Mouse (Mus musculus) spleen, adult 12 weeks (tissue): ENCODE measurements around the gene Treml1.
A peak's percentile ranks its signal among the peaks of the same experiment; 100 is the strongest.
"Not testable (repeated sequence)": the region's sequence is repeated elsewhere in the genome, so short reads cannot be mapped to it uniquely, and the experiment has no call there.

Experiments used
- DNase-seq: peaks from one replicate; pipeline ENCODE4 v3.0.0; 2022; ENCODE audit warnings: low spot score

Treml1 gene

DNA sequence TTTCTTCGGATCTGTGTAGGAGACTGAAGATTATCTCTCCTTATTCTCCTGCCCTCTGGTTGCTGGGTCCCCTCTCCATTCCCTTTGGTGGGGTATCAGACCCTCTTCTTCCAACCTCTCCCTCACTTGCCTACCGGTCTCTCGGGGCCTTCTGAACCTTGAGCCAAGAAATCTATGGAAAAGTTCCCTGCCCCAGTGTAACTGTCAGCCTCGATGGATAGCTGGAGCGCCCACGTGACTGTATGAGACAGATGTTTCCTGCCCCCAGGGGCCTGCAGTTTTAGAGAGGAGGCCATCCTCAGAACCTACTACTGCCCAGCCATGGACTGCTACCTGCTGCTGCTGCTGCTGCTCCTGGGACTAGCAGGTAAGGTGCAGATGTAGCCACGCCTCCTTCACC lies at the start of gene Treml1:
TSS of gene Treml1 (plus strand) at position 301 of the 400 bp plus-strand sequence.
- DNase-seq, result no peak

DNA sequence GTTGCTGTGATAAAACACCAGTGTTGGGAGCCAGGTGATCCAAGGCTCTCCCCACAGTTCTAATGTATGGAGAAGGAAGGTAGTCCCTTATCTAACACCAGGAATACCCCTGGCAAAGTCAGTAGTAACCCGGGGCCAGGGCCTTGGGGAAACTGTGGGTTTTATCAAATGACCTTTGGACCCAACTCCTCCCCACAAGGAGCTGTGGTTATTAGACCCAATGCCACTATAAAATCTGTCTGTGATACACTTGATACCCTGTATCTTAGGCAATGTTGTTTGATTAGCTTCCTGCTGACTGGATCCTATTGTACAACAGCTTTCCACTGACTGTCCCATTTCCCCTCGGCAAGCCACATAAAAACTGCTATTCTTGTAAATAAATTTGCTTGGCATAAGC lies 47.6 kb upstream of the Treml1 start:
- no peak for DNase-seq

DNA sequence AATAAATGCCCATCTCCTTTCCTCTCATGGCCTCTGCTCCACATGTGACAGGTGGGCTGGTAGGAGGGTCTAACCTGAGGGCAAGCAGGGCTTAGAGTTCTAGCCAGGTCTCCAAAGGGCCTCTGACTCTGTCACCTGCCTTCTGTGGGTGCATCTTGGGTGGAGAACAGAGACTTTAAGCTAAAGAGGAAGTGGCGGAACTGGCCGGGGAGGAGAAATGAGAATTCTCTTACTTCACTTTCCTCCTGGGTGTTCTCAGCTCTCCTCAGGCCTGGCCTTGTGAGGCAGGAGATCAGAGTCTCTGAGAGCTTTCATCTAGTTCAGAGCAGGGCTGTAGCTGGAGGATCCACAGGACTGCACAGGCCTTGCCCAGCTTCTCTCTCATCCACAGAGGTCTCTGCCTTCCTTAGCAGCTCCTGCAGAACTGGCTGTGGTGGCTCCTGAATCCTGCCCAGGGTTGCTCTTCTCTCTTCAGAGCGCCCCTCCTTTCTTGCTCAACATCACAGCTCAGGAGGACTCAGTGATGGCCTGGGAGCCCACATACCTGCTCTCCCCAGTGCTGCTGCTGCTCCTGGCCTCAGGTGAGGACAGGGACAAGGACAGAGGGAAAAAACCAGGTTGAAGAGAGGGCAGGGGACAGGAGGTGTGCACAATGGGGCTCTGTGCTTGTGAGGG lies 43.7 kb upstream of the Treml1 start, which contains the start of gene B430306N03Rik:
TSS of gene B430306N03Rik (plus strand) at position 237 of the 675 bp plus-strand sequence.
- DNase-seq, result not testable (repeated sequence)

GRCm38 (mm10) chr17:48318686-48319085 lies 41.0 kb upstream of the Treml1 start:
- DNase-seq, result no peak

GRCm38 (mm10) chr17:48321279-48321678 lies 38.4 kb upstream of the Treml1 start:
- no peak for DNase-seq

DNA sequence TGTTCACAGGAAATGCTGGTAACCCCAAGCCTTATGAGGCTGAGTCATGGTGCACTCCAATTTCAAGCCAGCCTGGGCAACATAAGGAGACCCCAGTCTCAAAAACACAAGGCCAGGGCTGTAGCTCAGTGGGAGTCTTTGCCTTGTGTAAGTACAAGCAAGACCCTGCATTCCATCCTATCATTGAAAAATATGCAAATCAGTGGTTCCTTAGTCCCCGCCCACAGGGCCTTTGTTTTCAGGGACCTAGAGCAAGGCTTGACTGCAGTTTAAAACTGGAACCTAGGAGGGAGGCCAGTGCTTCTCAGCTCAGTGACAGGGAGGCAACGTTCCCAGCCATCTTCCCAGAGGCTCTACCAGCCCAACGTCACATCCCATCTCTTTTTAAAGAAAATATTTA lies 36.5 kb upstream of the Treml1 start:
- no peak for DNase-seq

- no peak for DNase-seq
These were observed 35.5 kb upstream of the Treml1 start for GRCm38 (mm10) chr17:48324258-48324657.

- DNase-seq, result no peak
These were observed 34.6 kb upstream of the Treml1 start for GRCm38 (mm10) chr17:48325093-48325492.

DNA sequence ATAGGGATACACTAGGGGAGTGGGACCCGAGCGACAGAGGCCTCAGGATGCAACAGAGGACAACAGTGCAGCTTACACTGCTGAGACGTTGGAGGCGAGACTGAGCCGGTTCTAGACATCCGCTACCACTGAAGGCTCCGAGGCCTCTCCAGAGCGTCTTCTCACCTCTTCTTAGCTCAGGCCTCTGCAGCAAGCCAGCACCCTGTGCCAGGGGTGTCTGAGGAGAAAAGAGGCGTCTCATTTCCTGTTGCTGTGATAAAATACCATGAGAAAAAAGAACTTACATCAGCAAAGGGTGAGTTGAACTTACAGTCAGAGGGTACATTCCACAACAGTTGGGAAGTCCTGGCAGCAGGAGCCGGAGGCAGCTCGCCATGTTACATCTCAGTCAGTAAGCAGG lies 34.1 kb upstream of the Treml1 start:
- no peak for DNase-seq

- no peak for DNase-seq
These were observed 33.1 kb upstream of the Treml1 start for GRCm38 (mm10) chr17:48326656-48327055.

GRCm38 (mm10) chr17:48332524-48332923 lies 27.2 kb upstream of the Treml1 start:
- DNase-seq, result no peak

- DNase-seq, result no peak
These were observed 25.5 kb upstream of the Treml1 start for GRCm38 (mm10) chr17:48334186-48334585.

DNA sequence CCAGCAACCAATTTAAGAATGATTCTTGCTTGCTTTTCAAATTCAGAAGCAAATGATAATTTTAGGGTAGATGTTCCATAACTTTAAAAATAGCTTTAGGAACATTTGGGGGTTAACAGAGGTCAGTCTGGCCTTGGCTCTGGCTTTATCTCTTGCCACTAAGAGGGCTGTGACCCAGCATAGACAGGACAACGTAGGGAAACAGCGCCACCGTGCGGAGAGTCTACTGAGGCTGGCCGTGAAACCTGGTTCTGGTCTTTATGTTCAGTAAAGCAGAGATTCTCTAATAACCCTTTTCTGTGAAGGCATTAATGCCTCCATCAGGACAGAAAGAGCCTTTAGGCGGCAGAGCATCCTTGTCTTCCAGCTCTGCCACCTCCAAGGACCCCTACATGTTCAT lies 22.9 kb upstream of the Treml1 start:
- peak; percentile 64 for DNase-seq

- no peak for DNase-seq
These were observed 19.4 kb upstream of the Treml1 start for GRCm38 (mm10) chr17:48340267-48340666.

DNA sequence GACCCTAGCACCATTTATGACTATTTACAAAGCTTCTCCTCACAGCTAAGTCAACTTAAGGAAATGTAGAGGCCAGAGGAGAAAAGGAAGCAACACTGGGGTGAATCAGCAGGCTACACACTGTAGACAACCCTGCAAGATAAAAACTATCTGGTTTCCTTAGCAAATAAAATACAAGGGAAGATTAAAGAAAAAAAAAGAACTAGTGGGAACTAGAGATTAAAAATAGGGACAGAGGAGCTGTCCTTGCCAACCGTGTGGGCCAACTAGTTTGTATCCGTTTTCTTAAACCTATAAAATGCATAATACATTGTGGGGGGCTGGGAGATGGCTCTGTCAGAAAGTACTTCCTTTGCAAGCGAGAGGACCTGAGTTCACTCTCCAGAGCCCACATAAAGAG lies 17.8 kb upstream of the Treml1 start:
- no peak for DNase-seq

GRCm38 (mm10) chr17:48343065-48343464 lies 16.7 kb upstream of the Treml1 start:
- DNase-seq, result no peak

DNA sequence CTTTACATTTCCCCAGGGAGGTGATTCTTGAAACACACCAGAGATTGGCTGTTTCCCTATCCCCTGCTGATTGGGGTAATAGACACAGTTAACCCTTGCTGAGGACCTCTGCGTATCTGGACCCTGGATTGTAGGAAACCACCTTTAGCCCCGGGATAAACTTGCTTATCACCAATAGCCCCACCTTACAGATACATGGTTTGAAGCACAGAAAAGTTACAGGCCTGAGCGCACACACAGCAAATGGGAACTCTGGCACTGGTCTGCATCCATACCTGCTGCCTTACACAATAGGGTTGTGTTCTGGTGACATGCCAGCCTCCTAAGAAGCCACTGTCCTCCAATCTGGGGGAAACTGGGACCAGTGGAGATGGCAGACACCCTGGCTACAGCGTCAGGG lies 13.9 kb upstream of the Treml1 start:
- DNase-seq, result no peak

GRCm38 (mm10) chr17:48346231-48346630 lies 13.5 kb upstream of the Treml1 start, which contains the start of gene Trem2:
Gene Trem2 (plus strand): TSS chr17:48346401.
- no peak for DNase-seq

DNA sequence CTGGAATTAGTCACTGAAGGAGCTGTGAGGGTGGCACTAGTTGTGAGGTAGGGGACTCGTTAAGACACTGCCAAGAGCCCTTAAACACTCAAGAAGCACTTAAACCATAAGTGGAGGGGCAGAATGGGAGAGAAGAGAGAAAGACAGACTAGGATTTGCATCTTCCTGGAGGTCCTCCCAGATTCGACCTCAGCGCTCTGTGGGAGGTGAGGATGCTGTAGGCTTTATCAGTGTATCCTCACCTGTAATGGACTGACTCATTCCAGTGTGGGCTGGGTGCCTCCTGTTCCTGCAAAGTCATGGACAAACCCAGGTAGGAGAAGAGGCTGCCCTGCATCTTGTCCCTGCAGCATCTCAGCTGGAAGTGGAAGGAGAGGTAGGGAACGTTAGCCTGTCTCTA lies 12.9 kb upstream of the Treml1 start:
- no peak for DNase-seq

DNA sequence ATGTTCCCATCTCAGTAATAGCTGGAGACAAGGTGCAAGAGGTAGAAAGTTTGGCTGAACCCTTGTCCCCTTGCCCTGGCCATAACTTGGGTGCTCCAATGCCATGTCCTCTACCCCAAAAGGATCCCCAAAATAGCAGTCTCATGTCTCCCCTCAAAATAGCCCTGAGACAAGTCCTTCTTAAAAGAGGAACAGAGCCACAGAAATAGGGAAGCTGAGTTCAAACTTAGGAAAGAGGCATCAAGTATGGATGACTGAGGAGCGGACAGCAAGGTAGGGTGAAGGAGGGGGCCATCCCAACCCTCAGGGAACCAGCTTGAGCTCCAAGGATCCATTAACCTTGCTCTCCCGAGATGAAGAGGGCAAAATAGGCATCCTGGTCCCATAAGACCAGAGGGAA lies 12.4 kb upstream of the Treml1 start:
- no peak for DNase-seq

- DNase-seq, result no peak
These were observed 9.0 kb upstream of the Treml1 start for GRCm38 (mm10) chr17:48350681-48351193.

DNA sequence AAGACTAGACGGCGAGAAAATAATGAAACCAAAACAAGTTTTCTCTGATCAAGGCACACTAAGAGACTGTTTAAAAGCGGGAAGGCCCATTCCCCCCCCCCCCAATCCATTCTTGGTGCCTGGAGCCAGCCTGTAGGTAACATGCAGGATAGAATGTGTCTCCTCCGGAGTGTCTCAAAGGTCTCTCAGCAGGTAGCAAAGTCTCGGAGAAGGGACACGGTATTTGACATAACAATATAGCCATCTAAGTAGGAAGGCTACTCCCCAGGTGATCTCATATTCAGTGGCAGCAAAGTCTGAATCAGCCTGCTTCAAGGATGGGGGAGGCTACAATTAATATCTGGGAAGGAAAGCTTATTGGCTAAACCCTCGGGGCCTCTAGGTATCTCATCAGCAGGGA lies 6.7 kb upstream of the Treml1 start:
- DNase-seq, result not testable (repeated sequence)

DNA sequence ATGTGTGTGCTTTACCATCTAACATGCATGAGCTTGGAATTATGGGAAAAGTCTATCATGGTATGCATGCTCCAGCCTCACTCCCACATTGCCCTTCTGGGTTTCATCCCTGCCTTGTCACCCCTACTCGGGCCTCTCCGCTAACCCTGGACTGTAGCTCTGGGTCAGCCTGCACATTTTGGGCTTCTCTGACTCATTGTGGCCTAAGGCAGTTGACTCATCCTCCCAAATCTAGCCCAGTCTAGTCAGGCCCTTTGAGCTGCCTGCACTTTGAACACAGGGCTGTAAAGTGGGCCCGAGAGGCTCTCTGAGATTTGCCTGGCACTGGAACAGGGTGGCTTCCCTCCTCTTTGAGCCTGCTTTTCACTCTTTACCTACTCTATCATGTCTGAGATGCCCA lies 3.9 kb upstream of the Treml1 start:
- no peak for DNase-seq

DNA sequence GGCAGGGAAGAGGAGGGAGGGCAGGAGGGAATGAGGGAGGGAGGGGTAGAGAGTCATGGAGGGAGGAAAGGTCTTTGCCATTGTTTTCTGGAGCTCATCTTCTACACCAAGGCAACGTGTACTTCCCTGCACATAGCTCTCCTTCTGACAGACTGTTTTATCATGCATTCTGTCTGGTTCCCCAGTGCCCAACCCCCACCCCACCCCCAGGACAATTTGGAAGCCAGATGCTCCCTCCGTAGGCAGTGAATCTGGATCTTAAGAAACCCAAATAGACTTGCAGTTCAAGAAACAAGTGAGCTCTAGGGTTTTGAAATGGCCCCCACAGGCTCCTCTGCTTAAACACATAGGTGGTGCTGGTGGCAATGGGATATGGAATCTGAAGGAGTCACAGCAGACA lies 1.8 kb upstream of the Treml1 start:
- DNase-seq, result no peak
